Mouse (Mus musculus) midbrain, embryonic 12.5 days (tissue): ENCODE measurements at regions not wholly inside any gene's neighbourhood (a gene's known extent, or its start where the extent isn't known, plus 50 kb on each side); places are given as distances from the start of the nearest gene placed in this dataset.

Source experiments
- ATAC-seq: fragments of 200-750 bp; cut with Nextera tagmentation; 2 replicates; pipeline ENCODE4 v1.8.0; 2017; ENCODE audit warnings: low read depth, moderate TSS enrichment, moderate library complexity; ENCODE audit not compliant: low FRiP score
- H3K27ac ChIP-seq: fragments of 300-500 bp; sonication (generic); replicated peaks from 2 replicates; pipeline ENCODE4 v1.5.1; 2016; ENCODE audit warnings: mild to moderate bottlenecking
- H3K27me3 ChIP-seq: fragments of 300-500 bp; sonication (generic); 2 replicates; pipeline ENCODE4 v1.6.1; 2016; ENCODE audit warnings: mild to moderate bottlenecking
- H3K36me3 ChIP-seq: fragments of 300-500 bp; sonication (generic); 2 replicates; pipeline ENCODE4 v1.6.1; 2016
- H3K4me1 ChIP-seq: fragments of 300-500 bp; sonication (generic); 2 replicates; pipeline ENCODE4 v1.6.1; 2016
- H3K4me2 ChIP-seq: fragments of 300-500 bp; sonication (generic); replicated peaks from 2 replicates; pipeline ENCODE4 v1.6.1; 2016; ENCODE audit warnings: mild to moderate bottlenecking, moderate library complexity
- H3K4me3 ChIP-seq: fragments of 300-500 bp; sonication (generic); 2 replicates; pipeline ENCODE4 v1.5.1; 2016; ENCODE audit warnings: mild to moderate bottlenecking
- H3K9ac ChIP-seq: fragments of 300-500 bp; sonication (generic); replicated peaks from 2 replicates; pipeline ENCODE4 v1.6.1; 2016; ENCODE audit warnings: mild to moderate bottlenecking, moderate library complexity
- H3K9me3 ChIP-seq: fragments of 300-500 bp; sonication (generic); 2 replicates; pipeline ENCODE4 v1.6.1; 2016; ENCODE audit warnings: mild to moderate bottlenecking
- WGBS: fragments of 180-500 bp; shearing (Covaris S2); methylation state at CpG from one replicate; pipeline ENCODE4 v1.1.7; 2016; 5-methylcytosine and 5-hydroxymethylcytosine counted together

GRCm38 (mm10) chr7:137773051-137773964, 335.9 kb downstream of the Glrx3 start:
- Histone ChIP-seq H3K9me3 (no peaks in the 10 kb centered on the region), H3K9ac (no peak overlapping the region), H3K36me3 (no peaks in the 10 kb centered on the region), H3K4me2 (no peak overlapping the region), H3K27ac (no peak overlapping the region), H3K4me3 (no peak overlapping the region), H3K27me3 (no peaks in the 10 kb centered on the region), H3K4me1 (peaks cover 14% of the 10 kb centered on the region)
- no peak for ATAC-seq
- 77% methylated on average over 7 of the region's 7 CpGs for WGBS

GRCm38 (mm10) chr7:137773965-137774310, 336.5 kb downstream of the Glrx3 start:
- Histone ChIP-seq H3K4me1 (peaks cover 14% of the 10 kb centered on the region), H3K4me2 (no peak overlapping the region), H3K27me3 (no peaks in the 10 kb centered on the region), H3K9me3 (no peaks in the 10 kb centered on the region), H3K4me3 (no peak overlapping the region), H3K9ac (no peak overlapping the region), H3K27ac (0 out of 2 replicates have a peak overlapping the region, but pooled peaks have one; percentile 4), H3K36me3 (no peaks in the 10 kb centered on the region)
- WGBS, result 54% methylated on average over 7 of the region's 7 CpGs
- peak; percentile 62; the same call in 1 of the 2 replicates for ATAC-seq

- no peaks in the 10 kb centered on the region for H3K4me1 ChIP-seq
- no peak overlapping the region for H3K4me3 ChIP-seq
- ATAC-seq, result no peak
- no peak overlapping the region for H3K9ac ChIP-seq
- H3K27ac ChIP-seq, result no peak overlapping the region
- H3K36me3 ChIP-seq, result no peaks in the 10 kb centered on the region
- H3K9me3 ChIP-seq, result no peaks in the 10 kb centered on the region
- H3K27me3 ChIP-seq, result no peaks in the 10 kb centered on the region
- H3K4me2 ChIP-seq, result no peak overlapping the region
These were observed 346.5 kb downstream of the Glrx3 start for GRCm38 (mm10) chr7:137783954-137784353.

GRCm38 (mm10) chr7:137805361-137805760, 367.9 kb downstream of the Glrx3 start:
- Histone ChIP-seq H3K36me3 (no peaks in the 10 kb centered on the region), H3K4me2 (no peak overlapping the region), H3K27me3 (no peaks in the 10 kb centered on the region), H3K27ac (no peak overlapping the region), H3K9me3 (no peaks in the 10 kb centered on the region), H3K4me3 (no peak overlapping the region), H3K4me1 (peaks cover 21% of the 10 kb centered on the region), H3K9ac (no peak overlapping the region)
- WGBS, result 47% methylated on average over 6 of the region's 6 CpGs
- ATAC-seq, result no peak

GRCm38 (mm10) chr7:137812839-137813238, 375.4 kb downstream of the Glrx3 start:
- no peaks in the 10 kb centered on the region for H3K9me3 ChIP-seq
- no peak for ATAC-seq
- 91% methylated on average over 3 of the region's 3 CpGs for WGBS
- H3K4me2 ChIP-seq, result no peak overlapping the region
- no peaks in the 10 kb centered on the region for H3K4me1 ChIP-seq
- H3K27me3 ChIP-seq, result no peaks in the 10 kb centered on the region
- no peaks in the 10 kb centered on the region for H3K36me3 ChIP-seq
- H3K9ac ChIP-seq, result no peak overlapping the region
- H3K27ac ChIP-seq, result no peak overlapping the region
- H3K4me3 ChIP-seq, result no peak overlapping the region

GRCm38 (mm10) chr7:137840520-137840919, 403.1 kb downstream of the Glrx3 start:
- Histone ChIP-seq H3K9me3 (no peaks in the 10 kb centered on the region), H3K4me3 (no peak overlapping the region), H3K27ac (no peak overlapping the region), H3K36me3 (no peaks in the 10 kb centered on the region), H3K4me2 (no peak overlapping the region), H3K9ac (no peak overlapping the region), H3K4me1 (no peaks in the 10 kb centered on the region), H3K27me3 (no peaks in the 10 kb centered on the region)
- WGBS, result 81% methylated on average over 2 of the region's 2 CpGs
- no peak for ATAC-seq

GRCm38 (mm10) chr7:137841044-137841443, 403.6 kb downstream of the Glrx3 start:
- Histone ChIP-seq H3K27ac (no peak overlapping the region), H3K36me3 (no peaks in the 10 kb centered on the region), H3K4me3 (no peak overlapping the region), H3K9ac (no peak overlapping the region), H3K9me3 (no peaks in the 10 kb centered on the region), H3K27me3 (no peaks in the 10 kb centered on the region), H3K4me1 (no peaks in the 10 kb centered on the region), H3K4me2 (no peak overlapping the region)
- no peak for ATAC-seq
- 62% methylated on average over 5 of the region's 5 CpGs for WGBS

GRCm38 (mm10) chr7:137841456-137842100, 404.2 kb downstream of the Glrx3 start:
- Histone ChIP-seq H3K27ac (no peak overlapping the region), H3K4me1 (no peaks in the 10 kb centered on the region), H3K4me2 (no peak overlapping the region), H3K9me3 (no peaks in the 10 kb centered on the region), H3K27me3 (no peaks in the 10 kb centered on the region), H3K36me3 (no peaks in the 10 kb centered on the region), H3K9ac (no peak overlapping the region), H3K4me3 (no peak overlapping the region)
- WGBS, result 41% methylated on average over 8 of the region's 8 CpGs
- ATAC-seq, result no peak

GRCm38 (mm10) chr7:137847856-137848255, 410.4 kb downstream of the Glrx3 start:
- Histone ChIP-seq H3K27ac (no peak overlapping the region), H3K36me3 (no peaks in the 10 kb centered on the region), H3K4me3 (no peak overlapping the region), H3K4me2 (no peak overlapping the region), H3K9ac (no peak overlapping the region), H3K4me1 (peaks cover 4% of the 10 kb centered on the region; the same call in 1 of the 2 replicates), H3K27me3 (no peaks in the 10 kb centered on the region), H3K9me3 (no peaks in the 10 kb centered on the region)
- ATAC-seq, result no peak
- WGBS, result 62% methylated on average over 11 of the region's 11 CpGs

GRCm38 (mm10) chr7:137851061-137851460, 413.6 kb downstream of the Glrx3 start:
- no peaks in the 10 kb centered on the region for H3K9me3 ChIP-seq
- H3K27ac ChIP-seq, result no peak overlapping the region
- H3K4me3 ChIP-seq, result no peak overlapping the region
- 25% methylated on average over 4 of the region's 4 CpGs for whole genome bisulfite sequencing
- H3K27me3 ChIP-seq, result no peaks in the 10 kb centered on the region
- no peak overlapping the region for H3K4me2 ChIP-seq
- ATAC-seq, result no peak
- peaks cover 4% of the 10 kb centered on the region; the same call in 1 of the 2 replicates for H3K4me1 ChIP-seq
- no peaks in the 10 kb centered on the region for H3K36me3 ChIP-seq
- H3K9ac ChIP-seq, result no peak overlapping the region

GRCm38 (mm10) chr7:137859681-137860080, 422.3 kb downstream of the Glrx3 start:
- ATAC-seq, result no peak
- H3K4me3 ChIP-seq, result no peak overlapping the region
- no peaks in the 10 kb centered on the region for H3K4me1 ChIP-seq
- no peaks in the 10 kb centered on the region for H3K36me3 ChIP-seq
- H3K9me3 ChIP-seq, result no peaks in the 10 kb centered on the region
- H3K9ac ChIP-seq, result no peak overlapping the region
- no peaks in the 10 kb centered on the region for H3K27me3 ChIP-seq
- 72% methylated on average over 3 of the region's 3 CpGs for WGBS
- no peak overlapping the region for H3K27ac ChIP-seq
- no peak overlapping the region for H3K4me2 ChIP-seq

- Histone ChIP-seq H3K4me3 (no peak overlapping the region), H3K27me3 (no peaks in the 10 kb centered on the region), H3K4me1 (peaks cover 4% of the 10 kb centered on the region; the same call in 1 of the 2 replicates), H3K9ac (no peak overlapping the region), H3K36me3 (no peaks in the 10 kb centered on the region), H3K4me2 (no peak overlapping the region), H3K27ac (no peak overlapping the region), H3K9me3 (no peaks in the 10 kb centered on the region)
- 78% methylated on average over 8 of the region's 8 CpGs for WGBS
- no peak for ATAC-seq
These were observed 423.1 kb downstream of the Glrx3 start for GRCm38 (mm10) chr7:137860520-137860919.
